Mouse (Mus musculus): ENCODE results near the gene Sema4a.

GRCm38 (mm10) chr3:88456746-88457532 lies 4.0 kb downstream of the Sema4a start:
- no peak for TF ChIP-seq POLR2A (IDR thresholded peaks at IDR 0.05; ENCODE audit: low read depth, low read length)
- TF ChIP-seq CTCF (IDR thresholded peaks at IDR 0.05; ENCODE audit: extremely low read depth, insufficient read length, insufficient replicate concordance, low read depth, low read length), result no peak
